Mouse (Mus musculus) kidney, adult 2 months (tissue): ENCODE data around the gene Aip. TPM values are rescaled to one million over a fixed set of nuclear protein-coding genes. Genes with fewer than 3 reads are reported as not detected.

Experiments used
- DNase-seq: peaks from one replicate; pipeline ENCODE4 v3.0.0; 2021
- H3K27ac ChIP-seq: fragments of 200-500 bp; 2 replicates; pipeline ENCODE4 v1.5.1; 2012; ENCODE audit warnings: low read depth, low read length, control low read depth, inconsistent platforms; ENCODE audit not compliant: insufficient read depth
- H3K27me3 ChIP-seq: fragments of 200-500 bp; replicated peaks from 2 replicates; pipeline ENCODE4 v1.6.1; 2012; ENCODE audit warnings: mild to moderate bottlenecking, moderate library complexity, low read length, inconsistent platforms; ENCODE audit not compliant: control insufficient read depth, insufficient read depth
- H3K36me3 ChIP-seq: fragments of 200-500 bp; 2 replicates; pipeline ENCODE4 v1.6.1; 2012; ENCODE audit warnings: mild to moderate bottlenecking, moderate library complexity, low read length, inconsistent platforms; ENCODE audit not compliant: control insufficient read depth, insufficient read depth
- H3K4me1 ChIP-seq: fragments of 200-500 bp; 2 replicates; pipeline ENCODE4 v1.6.1; 2011; ENCODE audit warnings: low read length; ENCODE audit not compliant: control insufficient read depth, insufficient read depth
- H3K4me3 ChIP-seq: fragments of 200-500 bp; 2 replicates; pipeline ENCODE4 v1.5.1; 2011; ENCODE audit warnings: mild to moderate bottlenecking, low read depth, low read length, control low read depth; ENCODE audit not compliant: insufficient read depth
- CTCF ChIP-seq: fragments of 200-500 bp; conservative IDR thresholded peaks from 2 replicates; pipeline ENCODE4 v1.5.1; 2011; ENCODE audit warnings: low read depth, mild to moderate bottlenecking, control low read depth, low read length, moderate library complexity, mixed read lengths; ENCODE audit not compliant: insufficient read depth, insufficient read length
- POLR2A ChIP-seq: fragments of 200-500 bp; IDR thresholded peaks from one replicate; pipeline ENCODE4 v1.6.1; 2011; ENCODE audit warnings: low read depth, low read length, control low read depth
- WGBS: fragments of 180-500 bp; shearing (Covaris S2); methylation state at CpG from one replicate; pipeline ENCODE4 v1.1.7; 2018; 5-methylcytosine and 5-hydroxymethylcytosine counted together
- polyA plus RNA-seq: library from polyadenylated mRNA; depleted of rRNA; stranded (reverse); fragments of >200 nt; gene quantifications from 2 replicates; pipeline ENCODE4 v1.2.3, GENCODE M21; 2012

Aip gene
- polyA plus RNA-seq, 1 experiment: 96.2 TPM

DNA sequence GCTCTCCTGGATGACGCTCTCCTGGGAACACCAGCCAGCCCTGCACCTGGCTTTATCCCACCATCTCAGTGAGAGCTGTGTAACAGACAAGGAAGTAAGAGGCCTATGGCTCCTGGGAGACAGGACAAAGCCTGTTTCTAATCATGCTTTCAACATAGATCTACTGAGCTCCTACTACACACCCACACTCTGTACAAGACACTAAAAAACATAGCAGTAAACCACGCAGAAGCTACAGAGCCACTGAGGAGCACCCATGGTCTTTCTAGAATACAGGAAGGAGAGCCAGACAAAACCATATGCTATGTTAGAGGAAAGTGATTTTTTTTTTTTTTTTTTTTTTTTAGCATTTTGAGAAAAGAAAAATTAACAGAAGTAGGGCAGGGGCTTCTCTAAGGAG lies 7.3 kb downstream of the Aip start:
- Histone ChIP-seq H3K4me3 (no peak overlapping the region), H3K4me1 (peaks cover 15% of the 10 kb centered on the region), H3K27me3 (no peaks in the 10 kb centered on the region), H3K36me3 (no peaks in the 10 kb centered on the region), H3K27ac (no peak overlapping the region)
- WGBS: 99% methylated on average over 2 of the region's 2 CpGs
- no peak for DNase-seq
- TF ChIP-seq POLR2A (no peak), CTCF (no peak)

DNA sequence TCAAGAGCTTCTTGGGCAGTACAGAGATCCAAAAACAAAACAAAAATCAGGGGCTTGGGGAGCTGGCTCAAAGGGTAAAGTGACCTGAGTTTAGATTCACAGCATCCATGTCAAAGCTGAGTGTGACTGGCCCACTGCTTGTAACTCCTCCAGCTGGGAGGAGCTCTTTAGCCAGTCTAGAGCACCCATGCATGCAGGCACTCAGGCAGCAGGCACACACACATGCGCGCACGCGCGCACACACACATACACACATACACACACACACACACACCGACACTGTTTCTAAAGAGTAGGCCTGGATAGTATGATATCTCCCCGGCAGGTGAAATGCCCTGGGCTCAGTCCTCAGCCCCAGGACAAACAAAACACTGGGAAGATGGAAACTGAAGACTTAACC lies 8.7 kb downstream of the Aip start:
- WGBS: 59% methylated on average over 7 of the region's 7 CpGs
- H3K4me1 ChIP-seq: peaks cover 24% of the 10 kb centered on the region
- H3K4me3 ChIP-seq: no peak overlapping the region
- DNase-seq: no peak
- no peaks in the 10 kb centered on the region for H3K27me3 ChIP-seq
- TF ChIP-seq POLR2A (no peak), CTCF (no peak)
- H3K27ac ChIP-seq: no peak overlapping the region
- no peaks in the 10 kb centered on the region for H3K36me3 ChIP-seq

DNA sequence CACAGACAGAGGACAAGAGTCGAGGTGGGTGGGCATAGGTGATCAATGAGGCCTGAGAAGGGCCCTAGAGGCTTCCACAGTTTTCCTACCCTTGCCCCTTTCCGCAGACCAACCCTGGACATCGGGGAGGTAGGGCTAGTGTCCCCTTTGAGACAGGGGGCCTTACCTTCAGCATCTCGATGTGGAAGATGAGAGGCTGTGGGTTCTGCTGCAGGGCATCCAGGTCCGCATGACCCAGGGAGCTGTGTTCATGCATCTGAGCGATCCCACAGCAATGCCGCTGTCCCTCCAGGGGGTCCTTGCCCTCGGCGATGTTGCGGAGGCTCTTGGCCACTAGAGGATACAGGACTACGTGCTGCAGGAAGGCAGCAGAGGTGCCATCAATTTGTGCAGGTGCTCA lies 9.8 kb downstream of the Aip start:
- H3K27ac ChIP-seq: no peak overlapping the region
- DNase-seq: no peak
- no peak for TF ChIP-seq POLR2A
- TF ChIP-seq CTCF: no peak
- H3K27me3 ChIP-seq: no peaks in the 10 kb centered on the region
- peaks cover 24% of the 10 kb centered on the region for H3K4me1 ChIP-seq
- no peak overlapping the region for H3K4me3 ChIP-seq
- 89% methylated on average over 11 of the region's 11 CpGs for WGBS
- H3K36me3 ChIP-seq: no peaks in the 10 kb centered on the region

DNA sequence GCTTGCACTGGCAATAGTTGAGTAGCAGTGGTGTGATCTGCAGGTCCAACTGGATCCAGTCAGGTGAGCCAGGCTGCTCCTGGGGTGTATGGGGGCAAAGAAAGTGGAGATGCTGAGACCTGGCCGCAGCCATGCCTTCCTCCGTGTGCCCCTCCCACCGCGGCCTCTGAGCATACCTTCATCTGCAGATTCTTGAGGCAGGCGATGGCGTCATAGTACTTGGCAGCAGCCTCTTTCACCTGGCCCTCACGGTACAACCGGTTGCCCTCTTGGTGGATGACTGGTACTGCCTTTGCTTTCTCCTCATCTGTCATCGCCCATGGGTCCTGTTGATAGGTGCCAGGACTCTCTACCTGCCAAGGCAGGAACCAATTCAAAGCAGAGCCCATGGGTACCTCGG lies 10.5 kb downstream of the Aip start:
- Histone ChIP-seq H3K4me1 (peaks cover 19% of the 10 kb centered on the region), H3K27ac (no peak overlapping the region), H3K36me3 (no peaks in the 10 kb centered on the region), H3K4me3 (no peak overlapping the region), H3K27me3 (no peaks in the 10 kb centered on the region)
- WGBS: 97% methylated on average over 10 of the region's 10 CpGs
- no peak for DNase-seq
- no peak for TF ChIP-seq CTCF
- TF ChIP-seq POLR2A: no peak

DNA sequence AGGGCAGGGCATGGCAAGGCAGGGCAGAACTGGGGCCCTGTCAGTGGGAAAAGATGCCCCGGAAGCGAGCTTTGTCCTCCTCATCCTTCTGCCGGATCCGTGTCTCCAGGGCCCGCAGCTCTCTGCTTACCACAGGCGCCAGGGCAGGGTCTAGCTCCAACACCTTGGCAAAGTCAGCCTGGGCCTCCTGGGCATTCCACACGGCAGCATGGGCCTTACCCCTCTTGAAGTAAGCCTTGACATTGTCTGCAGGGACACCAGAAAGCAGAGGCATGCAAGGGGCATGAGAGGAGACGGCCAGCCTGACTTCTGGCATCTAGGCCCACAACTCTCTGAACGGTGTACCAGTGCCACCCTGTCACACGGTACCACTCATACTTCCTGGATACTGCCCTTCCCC lies 11.1 kb downstream of the Aip start:
- no peak for DNase-seq
- no peaks in the 10 kb centered on the region for H3K36me3 ChIP-seq
- TF ChIP-seq CTCF (no peak), POLR2A (no peak)
- no peak overlapping the region for H3K27ac ChIP-seq
- H3K4me1 ChIP-seq: peaks cover 19% of the 10 kb centered on the region
- no peak overlapping the region for H3K4me3 ChIP-seq
- WGBS: 82% methylated on average over 10 of the region's 10 CpGs
- H3K27me3 ChIP-seq: no peaks in the 10 kb centered on the region

DNA sequence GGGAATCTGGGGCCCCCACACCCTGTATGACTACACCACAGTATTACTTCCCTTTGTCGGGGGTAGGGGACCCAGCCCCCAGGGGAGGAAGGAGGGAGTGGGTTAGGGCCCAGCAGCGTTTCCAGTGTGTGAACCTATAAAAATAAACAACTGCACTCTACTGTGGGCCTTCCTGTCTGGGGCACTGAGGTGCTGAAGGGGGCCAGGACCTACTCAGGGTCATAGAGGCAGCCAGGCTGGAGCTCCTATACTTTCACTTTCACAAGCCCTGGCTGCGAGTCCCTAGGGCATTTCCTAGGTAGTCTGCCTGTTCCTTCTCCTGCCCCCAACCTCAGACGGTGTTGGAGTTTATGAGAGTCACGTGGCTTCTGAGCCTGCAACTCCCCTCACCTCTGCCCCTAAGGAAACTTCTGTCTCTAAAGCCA lies 11.8 kb downstream of the Aip start:
- Histone ChIP-seq H3K4me3 (no peak overlapping the region), H3K36me3 (no peaks in the 10 kb centered on the region)

DNA sequence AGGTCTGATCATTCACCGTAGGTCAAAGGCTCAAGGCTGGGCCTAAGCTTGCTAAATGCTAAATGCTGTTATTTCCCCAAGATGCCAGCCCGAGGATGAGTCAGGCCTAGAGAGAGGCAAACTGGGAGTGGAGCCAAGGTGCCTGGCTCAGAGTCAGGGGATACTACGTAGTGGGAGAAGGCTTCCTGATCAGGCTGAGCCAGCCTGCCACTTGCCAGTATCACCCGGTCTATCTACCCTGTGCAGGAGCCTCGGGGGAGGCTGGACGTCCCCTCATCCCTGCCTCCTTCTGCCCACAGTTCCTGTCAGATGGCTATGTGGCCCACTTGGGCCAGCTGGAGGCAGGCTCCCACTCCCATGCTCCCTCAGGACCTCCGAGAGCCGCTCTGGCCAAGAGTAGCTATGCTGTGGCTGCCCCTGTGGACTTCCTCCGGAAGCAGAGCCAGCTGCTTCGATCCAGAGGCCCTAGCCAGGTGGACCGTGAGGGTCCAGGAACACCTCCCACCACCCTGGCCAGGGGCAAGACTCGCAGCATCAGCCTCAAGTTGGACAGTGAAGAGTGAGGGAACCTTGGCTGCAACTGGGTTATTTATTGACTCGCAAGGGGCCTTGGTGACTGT lies 12.4 kb downstream of the Aip start:
- TF ChIP-seq CTCF: no peak
- TF ChIP-seq POLR2A: no peak
- Histone ChIP-seq H3K4me3 (no peak overlapping the region), H3K36me3 (no peaks in the 10 kb centered on the region), H3K27ac (peak overlapping the region; percentile 65), H3K4me1 (peaks cover 19% of the 10 kb centered on the region), H3K27me3 (no peaks in the 10 kb centered on the region)
- DNase-seq: peak; percentile 92
- WGBS: 14% methylated on average over 13 of the region's 13 CpGs

More for the DNA sequence above, 11.8 kb downstream of the Aip start:
- TF ChIP-seq CTCF (no peak), POLR2A (no peak)
- H3K27ac ChIP-seq: peak overlapping the region; percentile 65
- DNase-seq: peak; percentile 66
- no peaks in the 10 kb centered on the region for H3K27me3 ChIP-seq
- H3K4me1 ChIP-seq: peaks cover 19% of the 10 kb centered on the region
- WGBS: 9% methylated on average over 5 of the region's 5 CpGs
